Mouse (Mus musculus) hindbrain, postnatal 0 days (tissue): ENCODE measurements around the gene Ccl6. TPM values are rescaled to one million over a fixed set of nuclear protein-coding genes. Genes with fewer than 3 reads are reported as not detected.

ENCODE experiments used
- ATAC-seq: fragments of 200-750 bp; cut with Nextera tagmentation; 2 replicates; pipeline ENCODE4 v1.8.0; 2017; ENCODE audit warnings: mild to moderate bottlenecking, moderate TSS enrichment, moderate library complexity
- DNase-seq: peaks from one replicate; pipeline ENCODE4 v3.0.0-alpha.2; 2015; ENCODE audit warnings: low spot score
- H3K27ac ChIP-seq: fragments of 300-500 bp; sonication (generic); 2 replicates; pipeline ENCODE4 v1.5.1; 2014; ENCODE audit warnings: mild to moderate bottlenecking
- H3K27me3 ChIP-seq: fragments of 300-500 bp; sonication (generic); 2 replicates; pipeline ENCODE4 v1.6.1; 2014; ENCODE audit warnings: low read length, mixed read lengths; ENCODE audit not compliant: insufficient read depth
- H3K36me3 ChIP-seq: fragments of 300-500 bp; sonication (generic); 2 replicates; pipeline ENCODE4 v1.6.1; 2014; ENCODE audit warnings: low read length, mixed read lengths; ENCODE audit not compliant: insufficient read depth
- H3K4me1 ChIP-seq: fragments of 300-500 bp; sonication (generic); 2 replicates; pipeline ENCODE4 v1.6.1; 2014; ENCODE audit warnings: antibody characterized with exemption, low read length, mixed read lengths; ENCODE audit not compliant: insufficient read depth
- H3K4me2 ChIP-seq: fragments of 300-500 bp; sonication (generic); 2 replicates; pipeline ENCODE4 v1.6.1; 2014; ENCODE audit warnings: low read depth, mild to moderate bottlenecking, low read length, moderate library complexity, mixed read lengths
- H3K4me3 ChIP-seq: fragments of 300-500 bp; sonication (generic); 2 replicates; pipeline ENCODE4 v1.5.1; 2014; ENCODE audit warnings: low read length
- H3K9ac ChIP-seq: fragments of 300-500 bp; sonication (generic); replicated peaks from 2 replicates; pipeline ENCODE4 v1.6.1; 2014; ENCODE audit warnings: mild to moderate bottlenecking, low read length, moderate library complexity, mixed read lengths
- H3K9me3 ChIP-seq: fragments of 300-500 bp; sonication (generic); 2 replicates; pipeline ENCODE4 v1.6.1; 2016; ENCODE audit warnings: low read length, mixed read lengths
- CTCF ChIP-seq: IDR thresholded peaks from 2 replicates; pipeline ENCODE4 v1.5.1; 2016; ENCODE audit warnings: antibody characterized with exemption, control low read depth, low read depth
- WGBS: fragments of 180-500 bp; shearing (Covaris S2); extraction: QIAGEN DNeasy Blood & Tissue Kit; methylation state at CpG from one replicate; pipeline ENCODE4 v1.1.7; 2014; 5-methylcytosine and 5-hydroxymethylcytosine counted together
- polyA plus RNA-seq: library from polyadenylated mRNA; unstranded; fragments of >200 nt; fragmentation: Nextera tagmentation; extraction: Ambion mirVana; gene quantifications from 2 replicates; pipeline ENCODE4 v1.2.1, GENCODE M21; 2015
- total RNA-seq: library from RNA; depleted of rRNA; stranded (reverse); fragments of >200 nt; gene quantifications from 2 replicates; pipeline ENCODE4 v1.2.3, GENCODE M21; 2014

The Ccl6 gene
- total and polyA plus RNA-seq, 2 experiments from 2014 or later, result 3.7 TPM; not detected in 1

DNA sequence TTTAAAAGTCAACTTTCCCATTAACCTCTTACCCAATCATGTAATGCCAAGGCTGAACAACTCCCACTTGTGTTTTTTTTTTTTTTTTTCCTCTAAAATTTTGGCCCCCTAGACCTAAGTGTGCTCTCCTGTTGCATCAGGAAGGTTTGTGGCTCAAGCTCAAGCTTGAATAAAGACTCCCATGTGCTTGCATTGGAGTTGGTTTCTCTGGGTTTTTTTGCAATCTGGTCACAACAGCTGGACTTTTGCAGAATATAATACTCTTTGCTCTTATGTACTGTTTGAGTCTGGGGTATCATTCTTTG lies 9.5 kb downstream of the Ccl6 start:
- no peaks in the 10 kb centered on the region for H3K4me1 ChIP-seq
- no peak for ATAC-seq
- H3K9me3 ChIP-seq, result no peaks in the 10 kb centered on the region
- no peaks in the 10 kb centered on the region for H3K27me3 ChIP-seq
- H3K36me3 ChIP-seq, result no peaks in the 10 kb centered on the region
- no peak overlapping the region for H3K27ac ChIP-seq
- H3K9ac ChIP-seq, result no peak overlapping the region
- no peak for DNase-seq
- H3K4me3 ChIP-seq, result no peak overlapping the region
- H3K4me2 ChIP-seq, result no peak overlapping the region
- TF ChIP-seq CTCF, result no peak

GRCm38 (mm10) chr11:83582626-83583449 lies 10.0 kb downstream of the Ccl6 start:
- Histone ChIP-seq H3K9me3 (no peaks in the 10 kb centered on the region), H3K27me3 (no peaks in the 10 kb centered on the region), H3K4me2 (no peak overlapping the region), H3K36me3 (no peaks in the 10 kb centered on the region), H3K4me3 (no peak overlapping the region), H3K4me1 (no peaks in the 10 kb centered on the region), H3K27ac (no peak overlapping the region), H3K9ac (no peak overlapping the region)
- no peak for TF ChIP-seq CTCF
- DNase-seq (no peak), ATAC-seq (no peak)
- WGBS, result 72% methylated on average over 4 of the region's 4 CpGs

DNA sequence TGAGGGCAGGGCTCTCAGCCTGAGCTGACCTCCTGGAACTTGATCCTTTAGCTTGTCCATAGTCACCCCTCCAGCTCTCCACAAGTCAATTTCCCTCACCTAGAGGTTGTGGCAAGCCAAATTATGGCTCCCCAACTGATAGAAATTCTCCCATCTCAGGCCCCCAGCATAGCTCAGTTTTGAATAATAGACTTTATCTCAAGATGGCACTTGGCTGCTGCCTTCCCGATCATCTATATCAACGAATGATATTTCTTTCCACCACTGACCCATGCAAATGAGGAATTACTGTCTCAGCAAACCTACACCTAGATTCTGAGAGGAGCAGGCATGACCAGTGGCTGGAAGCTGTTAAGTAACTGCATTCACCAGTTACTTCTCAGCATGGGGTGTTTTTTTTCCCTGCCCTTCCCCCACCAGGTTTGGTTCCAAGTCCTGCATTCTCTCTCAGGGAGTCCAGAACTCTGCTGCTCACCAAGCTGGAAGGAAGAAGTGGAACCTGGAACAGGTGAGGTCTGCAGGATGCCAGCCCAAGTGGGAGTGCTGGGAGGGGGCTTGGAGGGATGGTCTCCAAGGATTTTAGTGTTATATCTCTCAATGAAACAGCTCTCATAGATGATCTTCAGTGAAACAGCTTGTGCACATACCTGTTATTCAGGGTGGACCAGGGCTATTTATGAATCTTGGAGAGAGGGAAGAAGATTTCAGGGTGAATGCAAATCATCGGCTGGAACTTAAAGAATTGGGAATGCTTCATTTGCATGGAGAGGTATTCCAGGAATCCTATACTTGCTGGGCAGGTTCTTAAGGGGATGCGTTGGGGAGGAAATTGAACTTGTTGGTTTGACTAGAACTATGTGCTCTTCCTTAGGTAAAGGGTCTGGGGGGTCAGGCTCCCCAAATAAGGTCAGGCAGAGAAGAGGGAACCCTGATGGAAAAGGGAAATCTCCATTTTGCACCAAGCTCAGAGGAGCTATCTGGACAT lies 11.0 kb downstream of the Ccl6 start:
- H3K36me3 ChIP-seq, result no peaks in the 10 kb centered on the region

GRCm38 (mm10) chr11:83580699-83581232 lies 12.1 kb downstream of the Ccl6 start:
- no peaks in the 10 kb centered on the region for H3K9me3 ChIP-seq
- no peaks in the 10 kb centered on the region for H3K36me3 ChIP-seq
- H3K9ac ChIP-seq, result no peak overlapping the region
- no peak overlapping the region for H3K27ac ChIP-seq
- WGBS, result 46% methylated on average over 1 of the region's 1 CpGs
- DNase-seq (no peak), ATAC-seq (no peak)
- no peak overlapping the region for H3K4me2 ChIP-seq
- TF ChIP-seq CTCF, result no peak
- no peaks in the 10 kb centered on the region for H3K4me1 ChIP-seq
- no peak overlapping the region for H3K4me3 ChIP-seq
- H3K27me3 ChIP-seq, result no peaks in the 10 kb centered on the region

More for the DNA sequence above, 11.0 kb downstream of the Ccl6 start:
- Histone ChIP-seq H3K4me3 (no peak overlapping the region), H3K4me1 (no peaks in the 10 kb centered on the region), H3K4me2 (no peak overlapping the region), H3K27me3 (no peaks in the 10 kb centered on the region), H3K9ac (no peak overlapping the region), H3K27ac (no peak overlapping the region), H3K9me3 (no peaks in the 10 kb centered on the region)
- ATAC-seq, result no peak
- WGBS, result 78% methylated on average over 4 of the region's 4 CpGs
- DNase-seq, result no peak
- no peak for TF ChIP-seq CTCF

DNA sequence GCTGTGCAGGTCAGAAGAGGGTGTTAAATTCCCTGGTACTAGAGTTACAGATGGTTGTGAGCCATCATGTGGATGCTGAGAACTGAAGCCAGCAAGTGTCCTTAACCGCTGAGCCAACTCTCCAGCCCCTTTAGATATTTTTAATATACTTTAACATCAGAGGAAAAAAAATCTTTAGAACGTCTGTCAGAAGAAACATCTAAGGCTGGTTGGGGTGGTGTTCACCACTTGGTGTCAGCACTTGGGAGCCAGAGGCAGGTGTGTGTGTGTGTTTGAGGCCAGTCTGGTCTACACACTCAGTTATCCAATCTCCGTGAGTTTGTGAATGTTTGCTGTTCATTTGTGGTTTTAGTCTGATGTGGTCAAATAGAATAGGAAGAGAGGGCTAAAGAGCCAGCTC lies 13.9 kb downstream of the Ccl6 start:
- Histone ChIP-seq H3K4me1 (no peaks in the 10 kb centered on the region), H3K9me3 (no peaks in the 10 kb centered on the region), H3K4me2 (no peak overlapping the region), H3K4me3 (no peak overlapping the region), H3K27me3 (no peaks in the 10 kb centered on the region), H3K36me3 (no peaks in the 10 kb centered on the region), H3K9ac (no peak overlapping the region), H3K27ac (no peak overlapping the region)
- ATAC-seq (no peak), DNase-seq (no peak)
- no peak for TF ChIP-seq CTCF
- WGBS, result 81% methylated on average over 3 of the region's 3 CpGs

- no peak within 1 kb of the TSS for H3K27ac ChIP-seq
- no peak for TF ChIP-seq CTCF
- H3K4me3 ChIP-seq, result no peak within 1 kb of the TSS
- no peak within 1 kb of the TSS for H3K9ac ChIP-seq
- DNase-seq (no peak), ATAC-seq (no peak)
- H3K36me3 ChIP-seq, result no peaks in the 10 kb centered on the region
- H3K9me3 ChIP-seq, result no peaks in the 10 kb centered on the region
- no peaks in the 10 kb centered on the region for H3K4me1 ChIP-seq
- 72% methylated on average over 2 of the region's 2 CpGs for WGBS
- no peaks in the 10 kb centered on the region for H3K27me3 ChIP-seq
- no peak within 1 kb of the TSS for H3K4me2 ChIP-seq
These were observed 14.6 kb downstream of the Ccl6 start, which contains the start of gene Ccl9 for GRCm38 (mm10) chr11:83578186-83578760. Gene Ccl9, minus strand, starts transcription at chr11:83578636.
